Mouse (Mus musculus): Measurements from ENCODE around the gene Sema4b. TPM values are rescaled to one million over a fixed set of nuclear protein-coding genes. Genes with fewer than 3 reads are reported as not detected.

The Sema4b gene
- polyA plus RNA-seq (2015; fragmentation: Nextera tagmentation; extraction: Ambion mirVana): 14.1 and 15.6 TPM in 2 replicates

DNA sequence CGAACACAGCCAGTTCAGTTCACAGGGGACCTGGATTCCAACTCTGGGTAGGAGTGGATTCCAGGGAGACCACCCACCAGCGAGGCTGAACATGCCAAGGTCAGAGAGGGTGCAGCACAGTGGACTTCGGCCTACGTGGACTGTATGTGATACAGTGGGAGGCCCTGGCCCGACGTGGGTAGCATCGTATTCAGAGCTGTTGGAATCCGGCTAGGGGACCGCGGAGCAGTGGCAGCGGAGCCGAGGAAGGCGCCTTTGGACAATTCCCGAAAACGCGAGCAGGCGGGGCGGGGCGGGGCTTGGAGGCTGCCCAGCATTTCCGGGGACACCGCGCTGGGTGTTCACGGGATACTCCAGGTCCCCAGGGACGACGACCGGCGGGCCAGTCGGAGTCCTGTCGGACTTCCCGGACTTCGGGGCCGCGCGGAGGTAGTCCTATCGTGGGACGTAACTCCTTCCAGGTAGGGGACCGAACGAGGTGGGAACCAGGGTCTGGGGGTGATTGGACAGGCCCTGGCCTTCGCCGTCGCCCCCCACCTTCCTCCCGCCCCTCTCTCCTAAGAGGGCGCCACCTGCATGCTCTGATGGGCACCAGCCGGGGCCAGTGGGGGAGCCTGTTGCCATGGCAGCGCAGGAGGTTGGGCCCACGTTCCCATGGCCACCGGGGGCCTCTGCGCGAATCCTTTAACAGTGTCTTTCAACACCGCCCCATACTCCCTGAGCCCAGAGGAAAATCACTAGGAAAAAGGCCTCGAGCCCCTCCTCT is at the start of gene Sema4b:
Sema4b (plus strand) TSS at position 311 of the 766 bp plus-strand sequence.
- Histone ChIP-seq H3K9me3 (no peaks in the 10 kb centered on the region), H3K27ac (no peak within 1 kb of the TSS; the same call in 1 of the 2 replicates), H3K36me3 (no peaks in the 10 kb centered on the region), H3K4me2 (replicated peaks) (peak within 1 kb of the TSS; percentile 92), H3K27me3 (no peaks in the 10 kb centered on the region), H3K9ac (peak within 1 kb of the TSS; percentile 67), H3K4me3 (peak within 1 kb of the TSS; percentile 54), H3K4me1 (peaks cover 36% of the 10 kb centered on the region)
- 2% methylated on average over 50 of the region's 51 CpGs for WGBS
- ATAC-seq (ENCODE audit: low FRiP score, low read depth): peak; percentile 78

DNA sequence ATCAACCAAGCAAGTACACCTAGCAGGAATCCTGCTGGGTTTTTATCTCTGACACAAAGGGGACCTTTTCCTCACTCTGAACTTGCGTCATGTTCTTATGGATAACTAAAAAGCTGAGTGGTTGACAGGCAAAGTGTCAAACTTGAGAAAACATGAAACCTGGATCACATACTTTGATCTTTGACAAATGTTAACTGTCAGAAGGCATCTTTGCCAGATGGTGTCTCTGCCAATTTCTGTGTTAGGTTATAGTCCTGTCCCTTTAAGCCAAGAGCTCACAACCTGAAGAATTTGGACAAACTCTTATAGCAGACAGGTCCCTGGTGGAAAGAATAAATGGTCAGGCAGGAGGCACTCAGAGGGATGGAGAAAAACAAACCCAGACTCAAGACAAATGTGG is 48.3 kb upstream of the Sema4b start:
- Histone ChIP-seq H3K9me3 (peaks cover 15% of the 10 kb centered on the region), H3K27me3 (no peaks in the 10 kb centered on the region), H3K4me3 (no peak overlapping the region), H3K4me1 (peaks cover 25% of the 10 kb centered on the region), H3K9ac (no peak overlapping the region), H3K27ac (no peak overlapping the region), H3K4me2 (replicated peaks) (no peak overlapping the region), H3K36me3 (no peaks in the 10 kb centered on the region)
- 82% methylated on average over 1 of the region's 1 CpGs for WGBS
- no peak for ATAC-seq (ENCODE audit: low FRiP score, low read depth)

DNA sequence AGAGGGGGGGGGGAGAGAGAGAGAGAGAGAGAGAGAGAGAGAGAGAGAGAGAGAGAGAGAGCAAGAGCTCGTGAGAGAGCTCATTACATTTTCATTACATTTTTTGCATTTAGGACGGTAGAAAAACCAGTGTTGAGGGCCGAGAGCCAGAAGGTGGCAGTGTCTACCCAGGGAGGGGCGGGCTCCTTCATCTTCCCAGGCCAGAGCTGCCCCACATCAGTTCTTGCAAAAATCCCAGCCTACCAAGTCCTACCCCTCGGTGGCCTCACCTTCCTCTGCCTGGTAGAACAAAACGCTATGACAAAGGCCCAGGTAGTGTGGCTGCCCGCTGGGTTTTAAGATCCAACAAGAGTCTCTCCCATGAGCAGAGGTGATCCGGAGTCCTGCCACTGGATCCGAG is 45.8 kb upstream of the Sema4b start:
- no peaks in the 10 kb centered on the region for H3K36me3 ChIP-seq
- no peaks in the 10 kb centered on the region for H3K27me3 ChIP-seq
- peak; percentile 86 for ATAC-seq (ENCODE audit: low FRiP score, low read depth)
- peaks cover 15% of the 10 kb centered on the region for H3K9me3 ChIP-seq
- peaks cover 15% of the 10 kb centered on the region for H3K4me1 ChIP-seq
- 19% methylated on average over 9 of the region's 9 CpGs for WGBS
- H3K27ac ChIP-seq: peak overlapping the region; percentile 52; the same call in 1 of the 2 replicates
- H3K4me2 ChIP-seq (replicated peaks): peak overlapping the region; percentile 36; the same call in 1 of the 2 replicates
- peak overlapping the region; percentile 48 for H3K9ac ChIP-seq
- no peak overlapping the region for H3K4me3 ChIP-seq

DNA sequence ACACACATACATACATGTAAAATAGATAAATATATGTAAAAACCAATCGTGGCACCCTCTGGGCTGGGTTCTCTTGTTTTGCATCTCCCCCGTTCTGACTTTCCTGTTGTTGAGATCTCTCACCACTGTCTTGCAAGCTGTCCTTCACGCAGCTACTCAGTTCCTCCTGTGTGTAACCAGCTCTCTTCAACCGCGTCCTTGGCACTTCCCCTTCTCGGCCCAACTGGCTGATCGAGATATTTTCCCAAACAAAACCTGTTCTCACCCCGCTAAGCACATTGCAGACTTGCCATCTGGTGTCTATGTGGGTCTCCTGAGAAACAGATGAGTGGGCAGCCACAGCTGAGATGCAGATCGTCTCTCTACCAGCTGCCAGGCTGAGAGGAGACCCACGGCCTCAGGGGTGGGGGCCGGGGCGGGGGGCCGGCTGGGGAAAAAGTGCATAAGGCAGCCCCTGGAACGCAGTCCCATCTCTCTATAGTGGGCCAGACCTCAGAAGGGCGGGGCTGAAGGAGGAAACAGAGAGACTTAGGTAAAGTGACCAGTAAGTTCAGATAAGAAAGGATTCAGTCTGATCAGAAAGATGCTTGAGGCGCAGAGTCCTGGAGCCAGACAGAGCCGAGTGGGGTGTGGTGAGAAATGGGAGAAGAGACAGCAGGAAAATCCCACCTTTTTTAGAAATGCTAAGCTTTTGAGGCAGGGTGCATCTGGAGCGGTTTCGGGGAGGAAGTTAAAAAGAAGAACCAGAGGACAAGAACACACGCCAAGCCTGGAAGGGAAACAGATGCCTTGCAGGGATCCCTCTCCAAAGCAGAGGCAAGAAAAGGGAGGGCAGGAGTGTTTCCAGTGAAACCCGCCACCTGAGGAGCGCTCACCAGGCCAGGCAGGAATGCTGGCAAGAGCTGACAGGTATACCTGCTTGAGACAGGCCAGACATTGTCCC is 43.0 kb upstream of the Sema4b start:
- Histone ChIP-seq H3K9me3 (no peaks in the 10 kb centered on the region), H3K4me2 (replicated peaks) (peak overlapping the region; percentile 36), H3K27ac (peak overlapping the region; percentile 52; the same call in 1 of the 2 replicates), H3K36me3 (no peaks in the 10 kb centered on the region), H3K4me1 (peaks cover 16% of the 10 kb centered on the region), H3K4me3 (no peak overlapping the region), H3K9ac (peak overlapping the region; percentile 39; the same call in 1 of the 2 replicates), H3K27me3 (no peaks in the 10 kb centered on the region)
- WGBS: 30% methylated on average over 22 of the region's 22 CpGs
- ATAC-seq (ENCODE audit: low FRiP score, low read depth): no peak

DNA sequence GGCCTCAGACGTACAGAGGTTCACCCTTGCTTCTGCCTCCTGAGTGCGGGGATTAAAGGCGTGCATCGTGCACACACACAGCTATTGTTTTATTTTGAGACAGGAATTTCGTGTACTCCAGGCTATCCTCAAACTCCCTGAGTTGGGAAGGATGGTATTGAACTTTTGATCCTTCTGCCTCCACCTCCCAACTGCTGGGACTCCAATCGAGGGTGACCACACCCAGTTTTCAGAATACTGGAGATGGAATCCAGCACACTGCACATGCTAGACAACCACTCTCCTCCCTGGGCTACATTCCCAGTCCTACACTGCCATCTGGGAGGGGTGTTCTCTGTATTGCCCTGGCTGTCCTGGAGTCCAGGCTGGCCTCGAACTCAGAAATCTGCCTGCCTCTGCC is 41.9 kb upstream of the Sema4b start:
- 91% methylated on average over 7 of the region's 7 CpGs for WGBS
- Histone ChIP-seq H3K4me3 (no peak overlapping the region), H3K27ac (no peak overlapping the region), H3K36me3 (no peaks in the 10 kb centered on the region), H3K4me1 (peaks cover 26% of the 10 kb centered on the region), H3K27me3 (no peaks in the 10 kb centered on the region), H3K4me2 (replicated peaks) (no peak overlapping the region), H3K9me3 (no peaks in the 10 kb centered on the region), H3K9ac (no peak overlapping the region)
- no peak for ATAC-seq (ENCODE audit: low FRiP score, low read depth)

DNA sequence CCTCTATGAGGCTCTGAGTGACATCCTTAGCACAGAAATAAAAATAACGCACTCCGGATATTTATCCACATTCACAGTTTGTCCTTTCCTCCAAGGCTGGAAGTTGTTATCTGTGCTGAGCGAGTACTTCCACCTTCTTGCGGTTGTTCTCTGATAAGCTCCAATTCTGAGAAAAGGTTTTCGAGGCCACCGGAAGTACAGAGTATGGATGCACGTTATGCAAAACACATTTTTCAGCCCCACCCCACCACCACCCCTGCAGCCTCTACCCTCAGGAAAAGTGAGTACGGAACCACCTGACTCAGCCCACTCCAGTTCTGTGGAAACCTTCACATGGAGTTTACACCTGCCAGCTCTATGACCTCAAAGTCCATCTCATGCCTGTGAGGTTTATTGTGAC is 40.6 kb upstream of the Sema4b start:
- Histone ChIP-seq H3K4me3 (no peak overlapping the region), H3K4me2 (replicated peaks) (no peak overlapping the region), H3K27ac (no peak overlapping the region), H3K27me3 (no peaks in the 10 kb centered on the region), H3K9me3 (no peaks in the 10 kb centered on the region), H3K36me3 (no peaks in the 10 kb centered on the region), H3K4me1 (peaks cover 27% of the 10 kb centered on the region), H3K9ac (no peak overlapping the region)
- 90% methylated on average over 8 of the region's 8 CpGs for WGBS
- no peak for ATAC-seq (ENCODE audit: low FRiP score, low read depth)

DNA sequence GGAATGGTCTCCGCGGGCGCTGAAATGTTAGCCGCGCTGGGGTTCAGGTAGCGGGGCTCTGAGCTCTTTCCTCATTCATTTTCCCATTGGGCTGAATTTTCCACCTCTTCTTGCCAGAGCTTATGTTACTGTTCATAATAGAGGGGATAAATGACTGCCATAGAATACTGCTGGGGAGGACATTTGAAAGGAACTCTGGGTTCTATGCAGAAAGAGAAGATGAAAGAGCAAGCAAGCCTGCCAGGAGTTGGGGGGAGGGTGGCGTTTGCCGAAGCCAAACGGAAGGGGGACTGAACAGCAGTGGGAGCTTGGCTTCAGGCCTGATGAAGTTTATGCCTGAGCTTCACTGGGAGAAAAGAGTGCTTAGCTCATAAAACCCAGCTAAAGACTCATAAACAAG is 37.3 kb upstream of the Sema4b start:
- H3K36me3 ChIP-seq: no peaks in the 10 kb centered on the region
- WGBS: 34% methylated on average over 9 of the region's 9 CpGs
- H3K27me3 ChIP-seq: no peaks in the 10 kb centered on the region
- H3K4me3 ChIP-seq: no peak overlapping the region; the same call in 1 of the 2 replicates
- H3K4me1 ChIP-seq: peaks cover 13% of the 10 kb centered on the region
- H3K27ac ChIP-seq: peak overlapping the region; percentile 58
- ATAC-seq (ENCODE audit: low FRiP score, low read depth): peak; percentile 82
- H3K4me2 ChIP-seq (replicated peaks): peak overlapping the region; percentile 35
- no peak overlapping the region for H3K9ac ChIP-seq
- H3K9me3 ChIP-seq: no peaks in the 10 kb centered on the region

DNA sequence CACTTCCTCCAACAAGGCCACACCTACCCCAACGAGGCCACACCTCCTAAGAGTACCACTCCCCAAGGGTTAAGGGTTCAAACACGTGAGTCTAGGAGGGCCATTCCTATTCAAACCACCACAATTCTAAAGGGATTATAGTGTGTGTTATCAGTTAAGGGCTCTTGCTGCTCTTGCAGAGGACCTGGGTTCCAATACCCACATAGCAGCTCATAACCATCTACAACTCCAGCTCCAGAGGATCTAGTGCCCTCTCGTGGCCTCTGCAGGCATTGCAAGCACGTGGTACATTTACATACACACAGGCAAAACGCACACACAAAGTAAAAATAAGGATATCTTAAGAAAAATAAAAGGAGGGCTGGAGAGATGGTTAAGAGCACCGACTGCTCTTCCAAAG is 34.5 kb upstream of the Sema4b start:
- H3K27me3 ChIP-seq: no peaks in the 10 kb centered on the region
- H3K27ac ChIP-seq: no peak overlapping the region
- no peak for ATAC-seq (ENCODE audit: low FRiP score, low read depth)
- no peak overlapping the region for H3K4me3 ChIP-seq
- peaks cover 13% of the 10 kb centered on the region for H3K4me1 ChIP-seq
- H3K9me3 ChIP-seq: no peaks in the 10 kb centered on the region
- WGBS: 68% methylated on average over 6 of the region's 6 CpGs
- no peak overlapping the region for H3K4me2 ChIP-seq (replicated peaks)
- H3K9ac ChIP-seq: no peak overlapping the region
- H3K36me3 ChIP-seq: no peaks in the 10 kb centered on the region

DNA sequence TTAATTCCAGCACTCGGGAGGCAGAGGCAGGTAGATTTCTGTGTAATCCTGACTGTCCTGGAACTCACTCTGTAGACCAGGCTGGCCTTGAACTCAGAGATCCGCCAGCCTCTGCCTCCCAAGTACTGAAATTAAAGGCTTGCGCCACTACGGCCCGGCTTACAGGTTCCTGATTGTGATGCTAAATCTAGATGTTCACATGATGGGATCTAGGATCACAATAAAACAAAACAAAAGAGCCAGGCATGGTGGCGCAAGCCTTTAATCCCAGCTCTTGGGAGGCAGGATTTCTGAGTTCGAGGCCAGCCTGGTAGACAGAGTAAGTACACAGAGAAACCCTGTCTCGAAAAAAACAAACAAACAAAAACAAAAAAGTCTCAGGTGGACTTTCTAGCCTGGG is 33.9 kb upstream of the Sema4b start:
- H3K9ac ChIP-seq: no peak overlapping the region
- no peaks in the 10 kb centered on the region for H3K9me3 ChIP-seq
- H3K4me3 ChIP-seq: no peak overlapping the region
- 92% methylated on average over 8 of the region's 8 CpGs for WGBS
- no peaks in the 10 kb centered on the region for H3K27me3 ChIP-seq
- no peak for ATAC-seq (ENCODE audit: low FRiP score, low read depth)
- no peak overlapping the region for H3K4me2 ChIP-seq (replicated peaks)
- H3K27ac ChIP-seq: no peak overlapping the region
- peaks cover 13% of the 10 kb centered on the region for H3K4me1 ChIP-seq
- no peaks in the 10 kb centered on the region for H3K36me3 ChIP-seq

DNA sequence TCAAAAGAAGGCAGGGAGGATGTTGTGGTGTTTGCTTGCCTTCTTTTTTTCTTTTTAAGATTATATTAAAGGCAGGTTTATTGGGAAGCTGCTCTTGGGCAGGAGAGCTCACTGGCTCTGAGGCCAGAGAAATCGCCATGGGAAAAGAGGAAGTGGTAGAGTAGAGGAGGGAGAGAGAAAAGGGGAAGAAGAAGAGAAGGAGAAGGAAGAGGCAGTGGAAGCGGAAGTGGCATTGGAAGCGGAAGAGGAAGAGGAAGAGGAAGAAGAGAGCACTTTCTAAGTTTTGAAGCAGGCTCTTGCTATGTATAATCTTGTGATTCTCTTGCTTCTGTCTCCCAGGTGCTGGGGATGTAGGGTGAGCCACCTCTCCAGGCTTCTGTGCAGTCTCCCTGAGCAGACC is 32.0 kb upstream of the Sema4b start:
- Histone ChIP-seq H3K36me3 (no peaks in the 10 kb centered on the region), H3K4me3 (no peak overlapping the region), H3K4me2 (replicated peaks) (no peak overlapping the region), H3K9ac (no peak overlapping the region), H3K9me3 (no peaks in the 10 kb centered on the region), H3K27me3 (no peaks in the 10 kb centered on the region), H3K27ac (no peak overlapping the region), H3K4me1 (peaks cover 2% of the 10 kb centered on the region)
- 75% methylated on average over 3 of the region's 3 CpGs for WGBS
- ATAC-seq (ENCODE audit: low FRiP score, low read depth): no peak

DNA sequence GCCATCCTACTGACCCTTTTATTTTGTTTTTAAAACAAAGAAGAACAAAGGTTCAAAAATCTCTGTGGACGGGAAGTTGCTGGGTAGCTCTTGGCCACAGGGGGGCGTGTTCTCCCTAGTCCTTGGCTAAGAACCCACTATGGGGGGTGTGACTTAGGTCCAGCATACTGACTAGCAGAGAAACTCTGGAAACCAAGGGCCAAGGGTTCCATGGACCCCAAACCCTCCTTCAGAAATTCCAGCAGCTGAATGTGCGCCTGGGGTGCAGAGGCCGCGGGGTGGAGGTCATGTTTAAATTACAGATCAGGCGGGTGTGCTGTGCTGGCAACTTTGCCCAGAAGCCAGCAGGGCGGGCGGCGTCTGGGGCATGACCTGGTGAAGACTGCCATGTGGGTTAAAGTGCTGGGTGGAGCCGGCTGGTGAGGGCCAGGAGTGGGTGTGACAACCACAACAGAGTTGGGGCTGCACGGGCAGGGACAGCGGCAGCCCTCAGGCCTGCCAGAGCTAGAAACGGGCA is 29.9 kb upstream of the Sema4b start:
- Histone ChIP-seq H3K9ac (no peak overlapping the region), H3K4me2 (replicated peaks) (no peak overlapping the region), H3K36me3 (no peaks in the 10 kb centered on the region), H3K27me3 (no peaks in the 10 kb centered on the region), H3K27ac (no peak overlapping the region), H3K4me1 (peaks cover 12% of the 10 kb centered on the region), H3K4me3 (no peak overlapping the region), H3K9me3 (no peaks in the 10 kb centered on the region)
- WGBS: 52% methylated on average over 13 of the region's 13 CpGs
- ATAC-seq (ENCODE audit: low FRiP score, low read depth): no peak
